Mouse (Mus musculus) MEL (cell line): ENCODE measurements at regions not wholly inside any gene's neighbourhood (a gene's known extent, or its start where the extent isn't known, plus 50 kb on each side); places are given as distances from the start of the nearest gene placed in this dataset.

Experiments used
- DNase-seq: peaks from one replicate; pipeline ENCODE4 v3.0.0; 2011; ENCODE audit warnings: low read depth, low spot score
- H3K27ac ChIP-seq: 2 replicates; pipeline ENCODE4 v1.5.1; 2012; ENCODE audit warnings: low read depth, mild to moderate bottlenecking, control low read depth, low read length, moderate library complexity; ENCODE audit not compliant: control insufficient read depth
- H3K27me3 ChIP-seq, 2 experiments: fragments of 150-350 bp in 1 of 2; sonication (generic) in 1 of 2; 2 replicates each; pipeline ENCODE4 v1.6.1; 2012; ENCODE audit warnings: low read length in 2 of 2, mild to moderate bottlenecking in 2 of 2, improper control_type of control experiment in 1 of 2, moderate library complexity in 1 of 2; ENCODE audit not compliant: insufficient read depth in 2 of 2, control insufficient read depth in 1 of 2
- H3K36me3 ChIP-seq, 2 experiments: 2 replicates each; pipeline ENCODE4 v1.6.1; 2012 to 2014; ENCODE audit warnings: low read length in 2 of 2, improper control_type of control experiment in 1 of 2, inconsistent platforms in 1 of 2, mild to moderate bottlenecking in 1 of 2; ENCODE audit not compliant: insufficient read depth in 2 of 2, control insufficient read depth in 1 of 2
- H3K4me1 ChIP-seq, 2 experiments: fragments of 150-350 bp in 1 of 2; sonication (generic) in 1 of 2; 2 replicates each; pipeline ENCODE4 v1.6.1; 2012; ENCODE audit warnings: low read length in 2 of 2, improper control_type of control experiment in 1 of 2, mild to moderate bottlenecking in 1 of 2; ENCODE audit not compliant: insufficient read depth in 2 of 2, control insufficient read depth in 1 of 2
- H3K4me3 ChIP-seq, 2 experiments: fragments of 150-350 bp in 1 of 2; sonication (generic) in 1 of 2; 2 replicates each; pipeline ENCODE4 v1.5.1; 2012; ENCODE audit warnings: low read depth in 2 of 2, low read length in 2 of 2, mild to moderate bottlenecking in 2 of 2, moderate library complexity in 2 of 2, control low read depth in 1 of 2, improper control_type of control experiment in 1 of 2; ENCODE audit not compliant: control insufficient read depth in 1 of 2, insufficient read depth in 1 of 2
- H3K79me2 ChIP-seq: 2 replicates; pipeline ENCODE4 v1.6.1; 2012; ENCODE audit warnings: mild to moderate bottlenecking, low read length, moderate library complexity; ENCODE audit not compliant: control insufficient read depth, poor library complexity, insufficient read depth
- H3K9ac ChIP-seq: 2 replicates; pipeline ENCODE4 v1.6.1; 2012; ENCODE audit warnings: low read depth, mild to moderate bottlenecking, control low read depth, low read length, moderate library complexity; ENCODE audit not compliant: control insufficient read depth, poor library complexity, severe bottlenecking
- H3K9me3 ChIP-seq: fragments of 150-350 bp; sonication (generic); replicated peaks from 2 replicates; pipeline ENCODE4 v1.6.1; 2012; ENCODE audit warnings: mild to moderate bottlenecking, low read length, improper control_type of control experiment, moderate library complexity; ENCODE audit not compliant: insufficient read depth
- BHLHE40 ChIP-seq: IDR thresholded peaks from 2 replicates; pipeline ENCODE4 v1.6.1; 2012; ENCODE audit warnings: low read depth, mild to moderate bottlenecking, inconsistent platforms, low read length, improper control_type of control experiment, borderline replicate concordance
- CHD1 ChIP-seq: IDR thresholded peaks from 2 replicates; pipeline ENCODE4 v1.6.1; 2012; ENCODE audit warnings: low read depth, mild to moderate bottlenecking, inconsistent platforms, low read length, improper control_type of control experiment
- CHD2 ChIP-seq: IDR thresholded peaks from 2 replicates; pipeline ENCODE4 v1.6.1; 2011; ENCODE audit warnings: low read length, improper control_type of control experiment
- E2F4 ChIP-seq: IDR thresholded peaks from 2 replicates; pipeline ENCODE4 v1.6.1; 2011; ENCODE audit warnings: low read depth, low read length, improper control_type of control experiment, borderline replicate concordance
- ELF1 ChIP-seq: IDR thresholded peaks from 2 replicates; pipeline ENCODE4 v1.6.1; 2014; ENCODE audit warnings: low read depth, mild to moderate bottlenecking, inconsistent platforms, low read length, improper control_type of control experiment, moderate library complexity
- EP300 ChIP-seq, 2 experiments: IDR thresholded peaks; 2 replicates each; pipeline ENCODE4 v1.6.1; 2011; ENCODE audit warnings: improper control_type of control experiment in 2 of 2, low read length in 2 of 2, low read depth in 1 of 2, mild to moderate bottlenecking in 1 of 2
- ETS1 ChIP-seq: IDR thresholded peaks from 2 replicates; pipeline ENCODE4 v1.6.1; 2012; ENCODE audit warnings: low read depth, mild to moderate bottlenecking, inconsistent platforms, low read length, improper control_type of control experiment, moderate library complexity
- GABPA ChIP-seq: IDR thresholded peaks from 2 replicates; pipeline ENCODE4 v1.6.1; 2012; ENCODE audit warnings: low read depth, mild to moderate bottlenecking, inconsistent platforms, low read length, improper control_type of control experiment, moderate library complexity
- GATA1 ChIP-seq: IDR thresholded peaks from 2 replicates; pipeline ENCODE4 v1.6.1; 2011; ENCODE audit warnings: low read depth, low read length, improper control_type of control experiment
- HCFC1 ChIP-seq: IDR thresholded peaks from 2 replicates; pipeline ENCODE4 v1.6.1; 2012; ENCODE audit warnings: low read depth, mild to moderate bottlenecking, inconsistent platforms, low read length, improper control_type of control experiment, moderate library complexity
- MAFK ChIP-seq: IDR thresholded peaks from 2 replicates; pipeline ENCODE4 v1.6.1; 2011; ENCODE audit warnings: low read depth, mild to moderate bottlenecking, low read length, improper control_type of control experiment, borderline replicate concordance
- MAZ ChIP-seq: IDR thresholded peaks from 2 replicates; pipeline ENCODE4 v1.6.1; 2012; ENCODE audit warnings: low read depth, mild to moderate bottlenecking, inconsistent platforms, low read length, improper control_type of control experiment
- MYB ChIP-seq: IDR thresholded peaks from 2 replicates; pipeline ENCODE4 v1.6.1; 2011; ENCODE audit warnings: mild to moderate bottlenecking, low read depth, low read length, improper control_type of control experiment
- NRF1 ChIP-seq: IDR thresholded peaks from 2 replicates; pipeline ENCODE4 v1.6.1; 2014; ENCODE audit warnings: low read depth, mild to moderate bottlenecking, inconsistent platforms, low read length, improper control_type of control experiment, moderate library complexity; ENCODE audit not compliant: poor library complexity, insufficient read depth, severe bottlenecking
- POLR2A ChIP-seq, 2 experiments: IDR thresholded peaks; 2 replicates each; pipeline ENCODE4 v1.6.1; 2011 to 2012; ENCODE audit warnings: low read length in 2 of 2, mild to moderate bottlenecking in 2 of 2, control low read depth in 1 of 2, improper control_type of control experiment in 1 of 2, low read depth in 1 of 2, moderate library complexity in 1 of 2; ENCODE audit not compliant: control insufficient read depth in 1 of 2, insufficient read depth in 1 of 2, poor library complexity in 1 of 2
- POLR2AphosphoS2 ChIP-seq: IDR thresholded peaks from 2 replicates; pipeline ENCODE4 v1.6.1; 2011; ENCODE audit warnings: low read length, improper control_type of control experiment
- POLR2AphosphoS5 ChIP-seq: IDR thresholded peaks from 2 replicates; pipeline ENCODE4 v1.6.1; 2012; ENCODE audit warnings: low read depth, borderline replicate concordance, mild to moderate bottlenecking, inconsistent platforms, low read length, moderate library complexity, mixed read lengths
- RAD21 ChIP-seq: IDR thresholded peaks from 2 replicates; pipeline ENCODE4 v1.6.1; 2011; ENCODE audit warnings: mild to moderate bottlenecking, low read depth, low read length, improper control_type of control experiment
- RCOR1 ChIP-seq: IDR thresholded peaks from 2 replicates; pipeline ENCODE4 v1.6.1; 2012; ENCODE audit warnings: low read depth, mild to moderate bottlenecking, inconsistent platforms, low read length, improper control_type of control experiment
- SMC3 ChIP-seq: IDR thresholded peaks from 2 replicates; pipeline ENCODE4 v1.6.1; 2011; ENCODE audit warnings: low read depth, low read length, improper control_type of control experiment
- TCF12 ChIP-seq: IDR thresholded peaks from 2 replicates; pipeline ENCODE4 v1.6.1; 2014; ENCODE audit warnings: low read depth, mild to moderate bottlenecking, inconsistent platforms, low read length, improper control_type of control experiment, moderate library complexity
- UBTF ChIP-seq: IDR thresholded peaks from 2 replicates; pipeline ENCODE4 v1.6.1; 2012; ENCODE audit warnings: low read depth, mild to moderate bottlenecking, inconsistent platforms, low read length, improper control_type of control experiment, moderate library complexity, borderline replicate concordance; ENCODE audit not compliant: insufficient read depth
- USF1 ChIP-seq: IDR thresholded peaks from 2 replicates; pipeline ENCODE4 v1.6.1; 2014; ENCODE audit warnings: low read depth, mild to moderate bottlenecking, inconsistent platforms, low read length, improper control_type of control experiment, moderate library complexity
- ZC3H11A ChIP-seq: IDR thresholded peaks from 2 replicates; pipeline ENCODE4 v1.6.1; 2012; ENCODE audit warnings: low read depth, mild to moderate bottlenecking, inconsistent platforms, low read length, improper control_type of control experiment
- ZNF384 ChIP-seq: IDR thresholded peaks from 2 replicates; pipeline ENCODE4 v1.6.1; 2012; ENCODE audit warnings: low read depth, mild to moderate bottlenecking, inconsistent platforms, low read length, improper control_type of control experiment

DNA sequence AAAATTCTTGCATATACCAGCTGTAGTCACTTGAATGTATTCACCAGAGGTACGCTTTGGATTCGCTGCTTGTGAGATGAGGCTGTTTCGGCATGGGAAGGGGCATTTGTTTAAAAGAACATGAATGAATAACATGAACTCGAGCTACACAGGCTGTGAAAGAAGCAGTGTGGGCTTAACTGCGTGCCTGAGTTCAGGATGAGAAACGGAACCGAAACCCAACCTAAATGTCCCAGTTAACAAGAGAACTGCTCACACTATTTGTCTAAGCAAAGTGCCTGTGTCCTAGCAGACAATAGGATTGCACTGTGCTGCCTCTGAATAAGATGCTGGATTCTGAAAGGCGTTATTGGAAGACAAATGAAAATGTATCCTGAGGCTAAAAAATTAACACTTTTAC lies 126.0 kb upstream of the F13a1 start:
- no peak for DNase-seq
- Histone ChIP-seq H3K9ac (no peak overlapping the region), H3K27ac (no peak overlapping the region), H3K27me3 (no peaks in the 10 kb centered on the region)
- no peak for TF ChIP-seq SMC3
- TF ChIP-seq MAFK = no peak
- no peak for TF ChIP-seq CHD2
- TF ChIP-seq CHD1 = no peak
- TF ChIP-seq POLR2AphosphoS2 = no peak
- TF ChIP-seq USF1 = no peak
- TF ChIP-seq MYB = no peak
- no peak for TF ChIP-seq RAD21
- no peak for TF ChIP-seq TCF12
- no peak for TF ChIP-seq GABPA
- no peak for TF ChIP-seq POLR2A (IDR thresholded peaks at IDR 0.05; ENCODE audit: control insufficient read depth in 1 of 2, insufficient read depth in 1 of 2, low read depth in 1 of 2, low read length in 2 of 2, poor library complexity in 1 of 2)
- no peak for TF ChIP-seq POLR2AphosphoS5
- TF ChIP-seq ELF1 = no peak
- TF ChIP-seq GATA1 = no peak
- no peak for TF ChIP-seq HCFC1
- TF ChIP-seq, all 39 proteins: peak for 0
- Histone ChIP-seq H3K4me3 (no peak overlapping the region), H3K9me3 (no peaks in the 10 kb centered on the region), H3K79me2 (no peaks in the 10 kb centered on the region), H3K36me3 (no peaks in the 10 kb centered on the region), H3K4me1 (no peaks in the 10 kb centered on the region)

DNA sequence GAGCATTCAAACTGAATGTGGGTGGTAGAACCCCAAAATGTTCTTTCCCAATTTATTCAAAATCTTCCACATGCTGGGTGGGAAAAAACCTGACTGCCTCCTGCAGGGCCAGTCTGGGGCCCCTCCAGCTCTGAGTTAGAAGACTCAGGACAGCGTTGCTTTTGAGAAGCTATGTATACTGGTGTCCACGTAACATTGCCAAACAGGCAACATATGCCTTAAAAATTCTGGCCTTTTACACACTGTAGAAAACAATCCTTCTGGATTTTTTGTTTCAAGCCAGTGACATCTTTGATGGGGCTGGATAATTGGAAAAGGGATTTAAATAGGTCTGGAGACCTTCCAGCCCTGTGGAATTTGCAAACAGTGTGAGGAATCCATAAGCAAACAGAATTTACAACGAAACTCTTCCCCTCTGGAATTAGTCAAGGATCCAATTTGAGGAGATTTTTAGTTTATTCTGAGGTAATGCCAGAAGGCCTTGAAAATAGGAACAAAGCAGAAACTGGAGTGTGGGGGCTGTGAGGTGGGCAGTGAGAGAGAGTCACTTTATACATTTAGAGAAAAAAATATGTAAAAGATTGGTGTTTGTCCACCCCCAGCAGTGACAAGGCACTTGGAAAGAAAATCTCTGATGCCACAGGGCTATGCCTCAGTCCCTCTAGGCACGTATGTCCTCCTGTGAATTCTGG lies 108.9 kb upstream of the F13a1 start:
- H3K79me2 ChIP-seq = no peaks in the 10 kb centered on the region
- H3K9ac ChIP-seq = no peak overlapping the region
- no peak for DNase-seq

DNA sequence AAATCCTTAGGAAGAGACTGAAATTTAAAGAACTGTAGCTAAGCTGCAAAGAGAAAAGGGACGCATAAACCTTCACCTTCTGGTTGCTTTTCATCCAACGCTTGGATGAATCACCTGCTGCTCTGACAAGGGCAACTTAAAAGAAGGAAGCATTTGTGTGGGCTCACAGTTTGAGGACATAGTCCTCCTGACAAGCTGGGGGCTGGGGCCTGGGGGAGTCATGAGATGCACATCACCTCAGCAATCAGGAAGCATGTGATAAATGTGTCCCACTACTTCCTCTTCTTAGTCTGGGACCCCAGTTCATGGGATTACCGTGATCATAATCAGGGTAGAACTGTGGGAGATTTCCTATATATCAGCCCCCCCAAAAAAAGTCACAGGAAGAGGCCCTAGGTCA lies 107.8 kb upstream of the F13a1 start:
- no peaks in the 10 kb centered on the region for H3K9me3 ChIP-seq
- DNase-seq = no peak
- TF ChIP-seq ETS1 (no peak), RAD21 (no peak), NRF1 (no peak), GABPA (no peak), BHLHE40 (no peak), RCOR1 (no peak), POLR2AphosphoS5 (no peak), POLR2AphosphoS2 (no peak), ZC3H11A (no peak), ZNF384 (no peak), USF1 (no peak), EP300 (IDR thresholded peaks at IDR 0.05; ENCODE audit: low read depth in 1 of 2, low read length in 2 of 2) (no peak), MYB (no peak), MAZ (no peak), MAFK (no peak), UBTF (no peak), E2F4 (no peak)

More for the DNA sequence above, 108.9 kb upstream of the F13a1 start:
- no peaks in the 10 kb centered on the region for H3K27me3 ChIP-seq
- TF ChIP-seq E2F4 (no peak), USF1 (no peak)
- no peak overlapping the region for H3K4me3 ChIP-seq
- H3K9me3 ChIP-seq = no peaks in the 10 kb centered on the region
- no peaks in the 10 kb centered on the region for H3K4me1 ChIP-seq
- no peaks in the 10 kb centered on the region for H3K36me3 ChIP-seq
- no peak overlapping the region for H3K27ac ChIP-seq

More for the DNA sequence above, 107.8 kb upstream of the F13a1 start:
- H3K36me3 ChIP-seq = no peaks in the 10 kb centered on the region
- no peak overlapping the region for H3K9ac ChIP-seq
- no peaks in the 10 kb centered on the region for H3K27me3 ChIP-seq
- no peak overlapping the region for H3K4me3 ChIP-seq
- H3K27ac ChIP-seq = no peak overlapping the region
- no peaks in the 10 kb centered on the region for H3K79me2 ChIP-seq
- no peaks in the 10 kb centered on the region for H3K4me1 ChIP-seq
